Mouse (Mus musculus) spleen, embryonic (tissue): Measurements from ENCODE around the gene Pgm1.

Experiments
- CTCF ChIA-PET: fragments of 350-600 bp; sonication (Branson Sonifier 250); formaldehyde crosslinking; loops from one replicate; lab custom pipeline; 2022; lab: Charles Lee

The Pgm1 gene

DNA sequence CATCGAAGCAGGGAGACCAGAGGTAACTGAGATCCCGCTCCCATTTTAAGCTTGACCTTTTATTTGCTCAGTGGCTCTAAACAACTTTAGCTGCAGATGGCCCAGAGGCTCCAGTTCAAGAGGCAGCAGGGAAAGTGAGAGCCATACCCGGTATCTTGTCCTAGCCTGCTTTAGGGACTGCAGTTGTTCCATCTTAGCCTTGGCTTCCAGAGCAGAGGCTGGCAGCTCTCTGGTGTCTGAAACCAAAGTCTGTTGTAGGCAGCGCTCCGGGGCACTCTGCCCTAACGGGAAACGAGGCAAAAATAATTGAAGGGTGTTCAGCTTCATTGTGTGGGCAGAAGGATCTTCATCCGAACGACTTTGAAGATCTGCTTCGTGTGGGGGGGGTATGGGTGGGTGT, 26.2 kb downstream of the Pgm1 start:
- CTCF ChIA-PET = no interaction called here

DNA sequence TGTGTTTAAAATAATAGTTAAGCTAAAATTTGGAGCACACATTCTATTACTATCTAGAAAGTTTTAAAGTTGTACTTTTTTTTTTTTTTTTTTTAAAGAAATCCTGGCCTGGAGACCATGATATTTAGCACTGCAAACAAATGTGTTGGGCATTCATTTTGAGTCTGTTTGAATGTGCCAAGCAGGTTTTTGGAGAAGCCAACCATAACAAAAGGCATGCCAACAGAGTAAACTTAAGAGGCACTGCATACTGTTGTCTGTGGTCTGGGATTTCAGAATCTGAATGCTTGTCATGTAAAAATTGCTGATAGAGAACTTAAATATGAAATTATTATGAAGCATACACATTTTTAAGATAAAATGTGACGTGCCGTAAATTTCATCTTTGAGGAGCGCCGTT, 28.0 kb downstream of the Pgm1 start:
- CTCF ChIA-PET = no interaction called here

DNA sequence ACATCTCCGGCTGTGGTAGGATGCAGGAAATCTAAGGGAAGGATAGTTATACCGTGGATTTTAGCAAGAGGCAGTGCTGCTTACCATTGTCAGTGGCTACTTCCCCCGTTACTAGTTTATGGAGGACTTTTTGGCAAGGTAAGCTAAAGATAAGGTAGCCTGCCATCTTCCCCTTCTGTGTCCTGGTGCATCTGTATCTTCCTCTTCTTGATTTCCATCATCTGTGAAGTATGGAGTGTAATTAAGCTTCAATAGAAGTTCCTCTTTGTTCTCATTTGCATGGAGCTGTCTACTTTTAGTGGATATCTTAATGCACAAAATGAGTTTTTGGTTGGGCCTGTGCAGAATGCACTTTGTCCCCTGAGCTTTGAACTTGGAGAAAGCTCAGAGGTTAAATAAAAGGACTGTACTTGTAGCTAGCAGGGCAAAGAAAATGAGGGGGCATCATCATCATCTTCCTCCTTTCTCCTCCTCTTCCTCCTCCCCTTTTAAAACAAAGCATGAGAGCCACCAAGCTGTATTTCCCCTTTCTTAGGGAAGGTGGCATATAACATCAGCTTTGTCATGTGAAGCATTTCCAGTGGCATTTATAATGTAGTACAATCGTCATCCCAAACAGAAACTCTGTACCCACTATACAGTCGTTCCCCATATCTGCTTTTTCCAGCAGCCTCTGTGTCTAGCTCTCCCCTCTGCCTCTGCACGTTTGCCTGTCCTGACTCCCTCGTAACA, 29.0 kb downstream of the Pgm1 start:
- CTCF ChIA-PET = no interaction called here

DNA sequence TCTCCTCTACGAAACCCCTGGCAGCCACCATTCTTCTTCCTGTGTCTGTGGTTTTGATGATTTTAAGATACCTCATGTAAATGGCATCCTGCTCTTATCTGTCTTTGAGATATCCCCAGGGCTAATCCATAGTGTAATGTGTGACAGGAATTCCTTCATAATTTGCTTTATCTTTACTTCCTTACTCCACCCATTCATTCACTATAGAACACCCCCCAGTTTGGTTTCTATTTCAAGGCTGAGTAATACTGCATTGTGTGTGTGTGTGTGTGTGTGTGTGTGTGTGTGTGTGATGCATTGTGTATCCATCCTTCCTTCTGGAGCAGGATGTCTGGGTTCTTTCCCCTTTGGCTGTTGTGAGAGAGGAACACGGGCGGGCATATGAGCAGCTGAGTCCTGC, 30.1 kb downstream of the Pgm1 start:
- CTCF ChIA-PET = no interaction called here

DNA sequence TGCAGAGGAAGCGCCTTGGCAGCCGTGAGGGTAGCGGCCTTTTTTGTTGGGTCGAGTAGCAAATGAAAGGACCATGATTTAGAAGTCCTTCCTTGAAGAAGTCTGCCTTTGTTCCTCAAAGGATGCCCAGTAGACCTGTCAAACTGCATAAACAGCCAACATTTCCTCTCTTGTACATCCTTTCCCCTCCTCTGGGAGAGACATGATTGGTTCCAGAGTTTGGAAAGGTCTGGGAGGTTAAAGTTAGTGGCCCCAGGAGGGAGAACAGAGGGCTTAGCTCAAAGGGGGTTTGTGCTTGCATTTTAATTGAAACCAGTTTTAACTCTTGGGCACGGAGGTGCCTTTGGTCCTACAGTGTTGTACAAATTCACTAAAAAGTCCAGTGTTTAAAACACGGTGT, 37.3 kb downstream of the Pgm1 start:
- CTCF ChIA-PET = no interaction called here

DNA sequence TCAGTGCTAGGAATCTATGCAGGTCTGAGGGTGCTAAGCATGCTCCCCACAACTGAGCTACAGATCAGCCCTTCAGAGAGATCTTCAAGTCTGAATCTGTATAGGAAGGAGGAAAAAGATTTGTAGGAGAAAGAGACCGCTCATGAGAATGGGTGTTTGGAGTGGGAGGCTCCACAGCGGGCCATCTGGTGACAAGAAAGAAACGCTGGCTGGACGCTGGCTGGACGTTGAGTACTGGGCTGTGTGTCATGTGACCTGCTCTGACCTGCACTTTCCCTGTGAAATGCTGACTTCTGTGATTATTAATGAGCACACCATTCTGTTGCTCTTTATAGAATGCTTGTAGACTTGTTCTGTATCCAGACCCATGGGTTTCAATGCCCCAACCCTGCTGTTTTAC, 40.1 kb downstream of the Pgm1 start:
- CTCF ChIA-PET = no interaction called here

DNA sequence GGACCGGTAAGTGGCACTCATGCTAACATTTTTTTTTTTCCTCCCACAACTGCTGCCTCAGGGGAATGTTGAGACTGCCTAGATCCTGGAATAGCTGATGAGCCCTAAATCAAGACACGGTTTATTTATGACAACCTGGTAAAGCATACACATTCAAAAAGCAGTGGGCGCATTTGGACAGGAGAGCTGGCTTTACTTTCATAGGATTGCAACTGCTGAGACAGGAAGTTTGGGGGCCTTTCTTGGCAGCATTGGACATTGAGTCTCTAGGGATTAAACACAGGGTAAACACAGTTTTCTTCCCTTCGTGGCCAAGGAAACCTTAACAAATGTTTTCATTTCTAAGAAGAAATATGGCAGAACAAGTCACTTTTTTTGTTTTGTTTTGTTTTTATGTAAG, 40.9 kb downstream of the Pgm1 start:
- CTCF ChIA-PET = no interaction called here

DNA sequence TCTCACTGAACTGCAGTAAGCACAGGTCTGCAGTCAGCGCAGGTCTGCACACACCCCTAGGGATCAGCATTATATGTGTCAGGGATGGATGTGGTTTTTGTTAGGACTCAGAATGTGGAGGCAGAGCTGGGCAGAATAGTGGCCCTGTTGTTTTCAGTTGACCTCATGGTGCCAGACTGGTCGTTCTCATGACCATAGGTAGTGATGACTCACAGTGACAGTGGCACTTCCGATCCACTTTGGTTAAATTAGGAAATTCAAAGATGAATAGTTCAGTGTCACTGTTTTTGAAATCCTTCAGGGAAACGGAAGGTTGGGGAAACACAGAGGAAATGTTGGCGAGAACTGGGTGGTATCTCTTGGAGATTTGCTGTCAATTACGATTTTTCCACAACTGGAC, 43.7 kb downstream of the Pgm1 start:
- CTCF ChIA-PET = interaction anchor here (0.8 kb wide), 1 partner anchor 29 kb away, joined by 3 read pairs; no protein-coding TSS in a partner anchor

DNA sequence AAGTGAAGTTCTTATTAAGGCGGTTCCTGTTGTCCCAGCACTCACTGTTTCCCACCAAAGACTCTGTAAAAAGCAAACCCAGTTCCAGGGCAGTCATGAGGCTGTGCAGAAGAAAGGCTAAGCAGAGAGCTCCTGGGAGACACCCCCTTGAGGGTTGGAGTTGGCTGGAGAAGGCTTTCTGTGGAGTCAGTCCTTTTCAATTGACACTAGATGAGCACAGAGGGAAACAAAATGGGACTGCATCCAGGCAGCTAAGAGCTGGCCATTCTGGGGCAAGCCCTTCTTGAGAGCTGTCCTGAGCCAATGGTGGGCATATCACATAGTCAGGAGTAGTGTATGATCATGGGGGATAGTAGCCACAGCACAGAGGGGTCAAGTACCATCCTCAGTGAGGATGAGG, 44.7 kb downstream of the Pgm1 start:
- CTCF ChIA-PET = interaction anchor here (0.8 kb wide), 1 partner anchor 28 kb away, joined by 3 read pairs; no protein-coding TSS in a partner anchor

DNA sequence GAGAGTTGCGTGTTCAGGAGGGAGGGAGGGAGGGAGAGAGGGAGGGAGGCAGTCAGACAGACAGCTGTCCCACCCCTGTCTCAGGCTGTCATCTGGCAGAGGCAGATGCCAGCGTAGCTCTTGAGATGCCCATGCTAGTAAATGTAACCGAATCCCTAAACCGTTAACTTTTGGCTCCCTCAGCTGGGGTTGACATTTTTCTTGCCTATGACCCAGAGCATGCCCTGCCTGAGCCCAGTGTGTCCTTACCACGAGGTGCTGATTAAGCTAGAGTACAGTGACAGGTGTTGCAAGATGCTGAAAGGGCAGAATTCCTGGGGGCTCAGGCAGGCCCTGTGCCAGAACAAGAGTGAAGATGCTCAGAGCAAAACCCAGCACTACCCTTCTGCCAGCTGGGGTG, 45.2 kb downstream of the Pgm1 start:
- CTCF ChIA-PET = no interaction called here

DNA sequence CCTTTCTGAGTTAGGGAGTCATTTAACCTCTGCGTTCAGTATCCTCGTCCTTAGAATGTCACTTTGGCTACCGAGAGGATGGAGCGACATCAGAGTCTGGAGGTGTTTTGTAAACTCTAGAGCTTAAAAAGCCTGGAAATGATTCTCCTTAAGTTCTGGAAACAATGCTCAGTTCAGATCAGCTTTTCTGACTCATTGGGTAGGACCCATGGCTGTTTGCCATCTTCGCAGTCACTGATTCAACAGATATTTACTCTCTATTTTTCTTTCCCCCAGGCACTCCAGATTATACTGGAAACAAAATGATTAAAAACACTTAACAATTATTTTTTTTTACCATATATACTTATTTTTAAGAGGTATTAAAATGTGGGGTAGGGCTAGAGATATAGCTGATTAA, 50.1 kb downstream of the Pgm1 start:
- CTCF ChIA-PET = no interaction called here

DNA sequence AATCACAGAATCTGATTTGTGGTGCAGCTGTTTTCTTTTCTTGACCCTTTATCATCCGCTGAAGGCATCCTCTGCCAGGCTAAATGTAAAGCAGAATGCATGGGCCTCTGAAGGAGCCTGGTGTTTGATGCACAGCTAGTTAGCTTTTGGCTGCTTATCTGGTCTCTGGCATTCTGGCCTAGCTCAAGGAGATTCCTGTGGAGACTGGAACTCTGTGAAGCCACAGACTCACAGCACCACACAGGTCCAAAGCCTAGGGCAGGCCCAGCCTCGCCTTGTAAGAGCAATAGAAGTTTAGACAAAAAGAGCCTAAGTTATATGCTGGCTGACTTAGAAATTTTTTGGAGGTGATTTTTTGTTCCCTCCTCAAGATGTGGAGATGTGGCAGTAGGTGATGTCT, 52.0 kb downstream of the Pgm1 start:
- CTCF ChIA-PET = no interaction called here

DNA sequence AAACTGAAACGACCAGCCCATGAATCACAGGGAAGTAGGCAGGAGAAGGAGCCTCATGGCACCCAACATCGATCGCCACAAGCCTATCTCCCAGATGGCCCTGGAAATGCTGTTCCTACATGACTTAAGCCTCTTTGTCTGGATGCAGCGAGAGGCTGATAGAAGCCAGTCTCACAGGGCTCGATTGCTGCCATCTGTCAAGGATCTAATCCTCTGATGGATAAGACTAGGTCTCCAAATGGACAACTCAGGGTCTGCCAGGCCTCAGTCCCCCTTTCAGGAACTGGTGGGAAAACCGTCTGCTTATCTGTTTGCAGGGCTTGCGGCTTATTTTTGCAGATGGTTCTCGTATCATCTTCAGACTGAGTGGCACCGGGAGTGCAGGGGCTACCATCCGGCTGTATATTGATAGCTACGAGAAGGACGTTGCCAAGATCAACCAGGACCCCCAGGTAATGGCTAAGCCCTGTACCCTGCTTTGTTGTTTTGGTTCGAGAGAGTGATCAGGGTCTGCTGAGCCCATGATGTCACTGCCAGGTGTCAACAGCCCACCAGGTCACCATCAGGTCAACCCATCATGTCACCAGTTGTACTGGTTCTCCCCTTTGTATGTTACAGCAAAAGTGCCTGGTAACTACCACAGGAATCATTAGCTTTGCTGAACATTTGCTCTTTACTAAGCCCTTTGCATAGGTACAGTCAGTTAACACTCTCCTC, 54.6 kb downstream of the Pgm1 start:
- CTCF ChIA-PET = no interaction called here

DNA sequence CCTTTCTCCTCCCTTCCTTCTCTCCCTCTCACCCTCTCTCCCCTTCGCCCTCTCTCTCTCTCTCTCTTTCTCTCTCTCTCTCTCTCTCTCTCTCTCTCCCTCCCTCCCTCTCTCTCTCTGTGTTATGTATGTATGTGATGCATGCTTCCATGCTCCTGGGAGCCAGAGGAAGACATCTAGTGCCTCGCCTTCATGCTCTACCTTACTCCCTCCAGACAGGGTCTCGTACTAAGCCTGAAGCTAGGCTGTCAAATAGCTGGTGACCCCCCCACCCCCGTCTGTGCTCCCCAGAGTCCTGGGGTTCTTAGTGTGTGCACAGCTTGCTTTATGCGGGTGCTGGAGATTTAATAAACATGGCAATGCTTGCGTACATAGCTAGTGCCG, 55.1 kb downstream of the Pgm1 start:
- CTCF ChIA-PET = no interaction called here

DNA sequence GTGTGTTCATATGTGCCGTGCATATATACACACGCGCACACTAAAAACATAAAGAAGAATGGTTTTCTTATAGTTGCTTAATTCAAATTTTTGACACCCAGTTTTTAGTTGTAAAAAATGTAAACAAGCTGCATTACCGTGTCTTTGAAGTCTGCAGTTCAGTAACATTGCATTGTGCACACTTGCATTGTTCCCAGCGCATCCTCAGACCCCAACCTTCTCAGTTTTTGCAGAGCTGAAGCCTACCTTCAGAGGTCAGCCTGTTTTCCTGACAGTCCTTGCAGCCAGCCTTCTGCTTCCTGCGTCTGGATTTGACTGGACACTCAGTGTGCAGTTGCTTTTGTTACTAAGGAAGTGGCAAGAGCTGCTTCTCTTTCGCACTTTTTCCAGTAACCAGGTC, 55.9 kb downstream of the Pgm1 start:
- CTCF ChIA-PET = no interaction called here

DNA sequence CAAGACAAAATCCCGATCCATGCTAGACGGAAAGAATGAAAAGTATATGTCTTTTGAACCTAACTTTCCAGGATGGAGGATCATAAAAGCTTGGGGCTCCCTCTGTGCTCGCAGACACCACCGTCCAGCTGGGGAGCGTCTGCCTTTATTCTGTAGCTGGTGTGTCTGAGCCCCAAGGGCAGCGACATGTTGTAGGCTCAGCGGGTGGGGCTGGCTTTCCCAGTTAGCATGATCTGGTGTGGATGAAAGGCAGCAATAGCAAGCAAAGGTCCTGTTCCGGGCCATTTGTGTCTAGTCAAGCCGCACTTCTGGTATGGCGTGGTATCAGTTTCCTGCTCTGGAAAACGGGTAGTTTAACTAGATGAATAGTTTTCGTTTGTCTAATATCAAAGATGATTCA, 56.4 kb downstream of the Pgm1 start:
- CTCF ChIA-PET = no interaction called here

DNA sequence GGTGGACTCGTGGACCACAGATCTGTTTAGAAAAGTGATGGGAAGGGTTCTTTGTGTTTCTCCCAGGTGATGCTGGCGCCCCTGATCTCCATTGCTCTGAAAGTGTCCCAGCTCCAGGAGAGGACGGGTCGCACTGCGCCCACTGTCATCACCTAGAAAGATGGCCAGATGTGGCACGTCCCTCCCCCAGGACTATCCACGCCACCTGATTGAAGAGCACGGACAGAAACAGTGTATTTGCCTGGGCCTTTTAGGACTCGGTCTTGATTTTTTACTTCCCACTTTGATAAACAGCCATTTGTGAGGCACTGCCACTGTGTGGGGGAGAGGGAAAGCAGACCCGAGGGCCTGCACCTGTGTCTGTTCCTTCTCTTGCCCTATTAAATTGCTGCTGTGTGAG, 57.4 kb downstream of the Pgm1 start:
- CTCF ChIA-PET = no interaction called here

DNA sequence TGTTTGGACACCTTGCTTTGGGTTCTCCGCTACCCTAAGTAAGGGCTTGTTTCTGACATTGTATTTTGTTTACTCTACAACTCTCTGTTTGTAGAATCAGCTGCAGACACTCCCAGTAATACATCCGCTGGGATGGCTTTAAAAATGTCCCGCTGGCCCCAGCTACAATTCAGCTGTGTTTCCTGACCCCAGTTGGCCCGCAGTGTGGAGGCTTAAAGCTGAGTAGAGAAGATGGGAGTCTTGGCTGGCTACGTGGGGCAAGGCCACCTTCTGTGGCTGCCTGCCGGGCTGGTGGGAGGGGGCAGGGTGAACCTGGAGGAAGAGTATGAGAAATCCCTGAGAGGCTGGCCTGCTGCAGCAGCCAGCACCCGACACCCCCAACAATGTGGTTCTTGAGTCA, 59.6 kb downstream of the Pgm1 start:
- CTCF ChIA-PET = no interaction called here

DNA sequence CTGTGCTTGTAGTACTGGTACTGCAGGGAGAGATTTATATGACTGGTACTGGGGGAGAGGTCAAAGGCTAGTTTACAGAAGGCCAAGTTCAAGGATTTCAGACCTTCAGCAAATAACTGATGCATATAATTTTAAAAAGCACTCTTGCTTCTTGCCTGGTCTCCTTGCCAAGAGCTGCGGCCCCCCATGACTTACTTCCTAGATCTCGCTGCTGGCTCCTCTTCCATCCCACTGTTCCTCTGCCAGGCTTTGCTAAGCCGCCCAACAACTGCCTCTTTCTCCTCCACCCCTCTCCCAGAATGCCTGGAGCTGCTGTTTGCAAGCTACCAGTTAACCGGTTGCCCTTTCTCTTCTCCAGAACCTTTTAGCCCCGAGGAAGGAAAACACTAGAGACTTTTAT, 71.8 kb downstream of the Pgm1 start:
- CTCF ChIA-PET = interaction anchor here (0.5 kb wide), 1 partner anchor 636 kb away, joined by 3 read pairs; no protein-coding TSS in a partner anchor

DNA sequence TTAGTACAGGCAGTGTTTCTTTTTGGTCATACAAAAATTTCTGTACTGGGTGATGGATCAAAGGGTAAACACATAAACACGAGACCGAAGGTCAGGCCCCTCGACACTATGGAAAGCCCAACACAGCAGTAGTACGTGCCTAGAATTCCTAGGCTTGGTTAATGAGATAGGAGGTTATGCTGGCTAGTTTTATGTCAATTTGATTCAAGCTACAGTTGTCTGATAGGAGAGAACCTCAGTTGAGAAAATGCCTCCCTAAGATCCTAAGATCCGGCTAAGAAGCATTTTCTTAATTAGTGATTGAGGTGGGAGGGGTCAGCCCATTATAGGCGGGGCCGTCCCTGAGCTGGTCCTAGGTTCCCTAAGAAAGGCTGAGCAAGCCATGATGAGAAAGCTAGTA, 72.6 kb downstream of the Pgm1 start:
- CTCF ChIA-PET = interaction anchor here (0.5 to 0.6 kb wide), 3 partner anchors 28 to 1422 kb away, joined by 3 to 5 read pairs (median 4); no protein-coding TSS in a partner anchor

DNA sequence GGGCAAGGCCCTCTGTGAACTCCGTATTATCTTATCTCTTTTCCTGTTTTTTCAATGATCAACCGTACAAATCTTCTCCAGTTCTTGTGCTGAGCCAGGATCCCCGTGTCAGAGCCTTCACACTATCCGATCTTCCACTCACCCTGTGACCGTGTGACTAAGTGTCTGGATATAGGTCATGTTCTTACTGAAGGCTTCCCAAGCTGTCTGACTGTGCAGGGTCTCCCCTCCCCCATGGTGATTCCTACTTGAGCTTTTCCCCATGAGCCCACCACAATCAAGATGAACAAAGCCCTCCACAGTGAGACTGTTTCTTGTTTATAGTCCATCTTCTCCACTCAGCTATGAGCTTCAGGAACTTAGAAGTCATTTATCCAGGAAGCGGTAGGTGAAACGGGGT, 78.5 kb downstream of the Pgm1 start:
- CTCF ChIA-PET = no interaction called here

DNA sequence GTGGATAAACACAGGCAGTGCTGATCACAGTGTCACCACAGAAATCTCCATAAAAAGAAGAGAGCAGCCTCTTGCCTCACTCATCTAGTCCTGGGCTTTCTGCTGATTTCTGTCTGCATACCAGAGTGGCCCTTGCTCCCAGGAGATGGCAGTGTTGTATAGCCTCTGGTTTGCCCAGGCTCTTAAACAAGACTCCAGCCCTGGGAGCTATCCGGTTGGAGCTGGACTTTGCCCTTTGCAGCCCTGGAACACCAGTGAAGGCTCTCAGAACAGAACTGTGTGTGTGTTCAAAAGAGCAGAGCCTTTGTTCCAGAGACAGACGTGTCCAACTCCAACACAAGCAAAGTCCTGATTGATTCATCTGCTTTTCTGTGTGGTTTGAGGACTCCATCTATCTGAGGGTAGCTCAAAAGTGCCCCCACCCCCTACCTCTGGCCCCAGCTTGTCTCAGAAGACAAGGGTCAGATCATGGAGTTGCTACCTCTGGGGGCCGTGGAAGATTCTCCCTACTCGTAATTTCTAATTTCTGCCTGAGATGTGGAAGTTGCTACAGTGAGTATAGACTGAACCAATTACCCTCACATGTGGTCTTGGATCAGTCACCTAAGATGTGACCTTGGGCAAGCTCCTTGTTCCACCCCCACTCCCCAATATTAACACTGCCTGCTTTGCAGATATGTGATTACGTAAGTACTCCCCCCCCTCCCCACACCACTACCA, 79.3 kb downstream of the Pgm1 start:
- CTCF ChIA-PET = no interaction called here

DNA sequence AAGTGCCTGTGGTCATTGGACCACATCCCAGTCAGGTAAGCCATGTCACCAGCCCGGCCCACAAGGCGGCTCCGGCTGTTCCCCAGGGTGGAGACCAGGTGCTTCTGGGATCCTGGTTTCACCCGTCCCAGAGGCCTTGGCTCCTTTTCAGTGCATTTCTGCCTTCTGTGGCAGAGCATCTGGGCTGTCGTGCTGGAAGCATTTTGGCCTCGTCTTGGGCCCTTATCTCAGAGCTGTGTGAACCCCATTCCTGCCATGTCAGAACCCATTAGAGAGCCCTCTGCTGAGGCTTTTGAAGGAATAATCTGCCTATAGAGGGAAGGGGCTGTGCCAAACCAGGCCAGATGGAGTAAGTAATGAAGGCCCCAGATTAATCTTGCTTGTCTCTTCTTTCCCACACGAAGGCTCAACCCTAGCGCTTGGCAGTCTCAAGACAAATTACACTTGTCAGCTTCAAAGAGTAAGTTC, 80.0 kb downstream of the Pgm1 start:
- CTCF ChIA-PET = no interaction called here
